Mouse (Mus musculus) right cerebral cortex, postnatal 36 days (tissue): ENCODE measurements at regions not wholly inside any gene's neighbourhood (a gene's known extent, or its start where the extent isn't known, plus 50 kb on each side); places are given as distances from the start of the nearest gene placed in this dataset.
"Not testable (repeated sequence)": the region's sequence is repeated elsewhere in the genome, so short reads cannot be mapped to it uniquely, and the experiment has no call there.

Experiments used
- DNase-seq, 2 experiments: peaks; one replicate each; pipeline ENCODE4 v3.0.0; 2022; ENCODE audit warnings: low spot score in 2 of 2, mixed read lengths in 1 of 2

GRCm38 (mm10) chrX:95366995-95367394 is 77.7 kb downstream of the Amer1 start:
- peak in 1 of 2 experiments; percentile 2 for DNase-seq

GRCm38 (mm10) chrX:95365326-95365725 is 79.3 kb downstream of the Amer1 start:
- not testable (repeated sequence) for DNase-seq

GRCm38 (mm10) chrX:95359053-95359452 is 85.6 kb downstream of the Amer1 start:
- peak; percentile 1 to 3 for DNase-seq
